Mouse (Mus musculus): ENCODE results near the gene Efna1. TPM values are rescaled to one million over a fixed set of nuclear protein-coding genes. Genes with fewer than 3 reads are reported as not detected.

Gene Efna1
- polyA plus RNA-seq (2015; fragmentation: Nextera tagmentation; extraction: Ambion mirVana), result 12.4 and 15.9 TPM in 2 replicates

DNA sequence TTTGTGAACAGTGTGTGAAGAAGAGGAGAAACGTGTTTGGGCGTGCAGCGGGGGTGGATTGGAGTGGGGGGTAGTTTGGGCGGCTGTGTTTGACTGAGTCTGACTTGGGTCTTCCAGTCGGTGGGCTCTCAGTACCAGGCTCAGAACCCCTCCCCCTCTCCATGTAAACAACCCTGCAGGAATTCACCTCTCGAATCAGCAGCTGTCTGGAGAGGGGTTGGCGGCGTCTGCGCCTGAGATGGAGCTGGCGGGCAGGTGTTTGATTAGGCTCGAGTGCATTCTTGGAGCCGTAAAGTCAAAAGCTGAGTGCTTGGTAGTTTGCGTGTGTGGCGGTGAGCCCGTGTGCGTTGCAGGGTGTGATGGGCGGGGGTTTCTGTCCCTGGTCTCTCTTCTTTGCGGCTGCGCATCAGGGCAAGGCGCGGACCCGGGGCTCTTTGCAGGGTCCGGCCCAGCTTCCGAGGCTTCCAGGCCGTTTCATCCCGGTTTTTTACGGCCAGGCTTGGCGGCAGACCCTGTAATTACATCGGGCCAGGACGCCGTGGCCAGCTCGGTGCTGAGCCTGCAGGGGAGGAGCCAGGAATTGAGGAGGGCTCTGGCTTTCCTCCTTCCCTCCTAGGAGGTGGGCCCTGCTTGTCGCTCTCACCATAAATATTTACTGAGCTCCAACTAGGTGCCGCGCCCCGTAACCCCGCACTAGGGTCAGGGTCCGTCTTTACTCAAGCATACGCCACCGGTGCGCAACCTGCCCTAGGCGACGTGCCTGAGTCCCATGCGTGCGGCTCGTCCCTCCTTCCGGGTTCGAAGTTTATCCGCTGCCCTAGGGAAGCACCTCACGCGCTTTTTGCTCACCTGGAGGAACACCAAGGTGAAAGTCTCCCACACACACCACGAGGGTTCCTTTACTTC lies at the start of gene Efna1:
Efna1 (minus strand) TSS at position 537 of the 906 bp plus-strand sequence.

DNA sequence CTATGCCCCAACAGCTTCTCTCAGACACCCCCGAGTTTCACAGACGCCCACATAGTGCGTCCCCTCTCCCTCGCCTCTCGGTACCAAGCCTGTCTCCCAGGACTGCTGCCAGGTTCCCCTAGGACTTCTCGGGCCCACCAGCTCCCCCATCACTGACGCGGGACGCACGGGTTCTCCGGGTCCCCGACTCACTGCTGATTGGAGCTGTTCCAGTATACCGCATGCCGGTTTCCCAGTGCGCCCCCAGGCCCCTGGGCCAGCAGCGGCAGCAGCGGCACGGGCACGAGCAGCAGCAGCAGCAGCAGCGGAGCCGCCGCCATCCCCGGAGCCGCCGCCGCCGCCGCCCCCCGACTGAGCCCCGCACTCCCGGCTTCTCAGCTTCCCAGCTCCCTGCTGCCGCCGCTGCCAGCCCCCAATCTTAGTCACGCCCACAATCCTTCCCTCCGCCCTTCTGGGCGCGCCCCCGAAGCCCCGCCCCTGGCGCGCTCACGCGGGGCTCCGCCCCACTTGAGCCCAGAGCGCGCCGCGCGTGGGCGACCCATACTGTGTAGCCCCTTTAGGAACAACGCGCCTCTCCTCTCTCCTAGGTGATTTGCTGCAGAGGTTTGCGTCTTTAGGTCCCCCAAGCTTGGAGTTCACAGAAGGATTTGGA lies 41.7 kb upstream of the Efna1 start, which contains the start of gene Efna3:
Efna3 (minus strand) TSS at position 452 of the 652 bp plus-strand sequence.

DNA sequence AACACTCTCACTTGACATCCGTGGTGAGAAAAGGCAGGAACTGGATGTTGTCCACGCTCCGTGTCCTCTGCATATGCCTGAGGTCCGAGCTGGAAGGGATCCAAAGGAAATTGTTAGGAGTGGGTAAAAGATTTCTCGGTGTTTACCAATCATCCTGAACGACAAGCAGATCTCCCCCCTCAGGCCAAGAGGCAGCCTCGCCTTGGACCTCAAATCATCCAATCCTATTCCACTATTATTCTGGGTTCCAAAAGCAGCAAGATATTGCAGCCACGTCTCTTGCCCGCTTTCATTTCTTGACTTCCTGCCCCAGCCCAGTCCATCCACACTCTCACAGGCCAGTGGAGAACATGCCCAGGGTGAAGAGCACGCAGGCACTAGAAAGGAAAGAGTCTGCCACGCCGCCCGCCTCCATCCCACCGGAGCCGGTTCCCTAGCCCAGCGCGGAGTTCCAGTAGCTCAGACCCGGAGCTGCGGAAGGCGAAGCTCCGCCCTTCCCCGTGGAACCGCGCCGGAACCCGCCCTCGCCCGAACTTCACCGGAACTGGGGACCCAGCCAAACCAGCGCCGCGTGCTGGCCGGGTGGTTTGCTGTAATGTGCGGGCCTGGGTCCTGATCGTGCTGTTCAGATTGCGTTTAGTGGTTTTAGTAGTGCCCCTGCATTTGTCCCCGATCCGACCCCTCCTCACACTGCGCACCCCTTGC lies 10.7 kb downstream of the Efna1 start, which contains the start of gene Slc50a1:
Slc50a1 (minus strand) TSS at position 520 of the 705 bp plus-strand sequence.

DNA sequence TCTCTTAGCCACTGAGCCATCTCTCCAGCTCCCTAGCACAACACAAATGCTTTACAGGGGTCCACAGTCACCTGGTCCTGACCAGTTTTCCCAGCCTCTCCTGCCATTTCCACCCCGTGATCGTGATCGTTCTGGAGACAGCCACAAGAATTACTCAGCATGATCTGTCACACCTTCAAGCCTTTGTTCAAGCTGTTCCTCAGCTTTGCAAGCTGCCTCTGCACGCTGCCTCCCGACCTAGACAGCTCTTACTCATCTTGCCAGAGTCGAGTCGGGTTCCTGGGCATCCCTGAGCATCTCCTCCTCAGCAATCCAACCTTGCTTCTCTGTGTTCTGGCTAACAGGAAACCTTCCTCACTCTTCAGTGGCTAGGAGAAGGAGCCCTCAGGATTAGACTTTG lies 21.9 kb downstream of the Efna1 start, which contains the start of gene Dpm3:
Dpm3 (plus strand) TSS at position 283 of the 400 bp plus-strand sequence.

DNA sequence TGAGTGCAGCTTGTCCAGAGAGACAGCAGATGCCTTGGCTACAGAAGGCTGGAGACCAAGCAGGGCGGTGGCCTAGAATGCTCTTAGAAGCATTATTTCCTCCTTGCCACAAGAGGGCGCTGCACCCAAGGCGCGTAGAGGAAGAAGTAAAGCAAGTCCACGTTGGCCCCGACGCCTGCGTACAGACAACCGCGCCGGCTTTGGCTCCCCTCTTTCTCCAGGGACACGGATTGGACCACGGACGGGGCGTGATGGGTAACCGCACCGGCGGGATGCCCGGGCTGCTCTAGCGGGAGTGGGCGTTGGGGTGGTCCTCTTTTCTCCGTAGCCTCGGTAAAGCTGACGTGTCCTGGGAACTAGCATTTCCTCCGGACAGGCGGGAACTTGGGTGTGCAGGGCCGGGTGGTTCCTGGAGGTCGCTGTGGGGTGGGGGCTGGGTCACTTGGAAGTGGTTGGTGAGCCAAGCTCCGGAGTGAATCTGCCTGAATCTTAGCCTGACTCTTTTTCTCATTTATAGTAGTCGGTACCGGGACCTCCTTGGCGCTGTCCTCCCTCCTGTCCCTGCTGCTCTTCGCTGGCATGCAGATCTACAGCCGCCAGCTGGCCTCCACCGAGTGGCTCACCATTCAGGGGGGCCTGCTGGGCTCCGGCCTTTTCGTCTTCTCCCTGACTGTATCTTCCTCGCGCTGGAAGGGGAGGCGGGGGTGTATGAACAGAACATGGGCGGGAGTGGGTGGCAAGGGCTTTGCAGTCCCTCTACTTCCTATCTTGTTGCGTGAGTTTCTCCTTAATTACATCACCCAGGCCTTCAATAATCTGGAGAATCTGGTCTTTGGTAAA lies 34.5 kb downstream of the Efna1 start, which contains the start of gene Trim46:
Trim46 (minus strand) TSS at position 49 of the 840 bp plus-strand sequence.

DNA sequence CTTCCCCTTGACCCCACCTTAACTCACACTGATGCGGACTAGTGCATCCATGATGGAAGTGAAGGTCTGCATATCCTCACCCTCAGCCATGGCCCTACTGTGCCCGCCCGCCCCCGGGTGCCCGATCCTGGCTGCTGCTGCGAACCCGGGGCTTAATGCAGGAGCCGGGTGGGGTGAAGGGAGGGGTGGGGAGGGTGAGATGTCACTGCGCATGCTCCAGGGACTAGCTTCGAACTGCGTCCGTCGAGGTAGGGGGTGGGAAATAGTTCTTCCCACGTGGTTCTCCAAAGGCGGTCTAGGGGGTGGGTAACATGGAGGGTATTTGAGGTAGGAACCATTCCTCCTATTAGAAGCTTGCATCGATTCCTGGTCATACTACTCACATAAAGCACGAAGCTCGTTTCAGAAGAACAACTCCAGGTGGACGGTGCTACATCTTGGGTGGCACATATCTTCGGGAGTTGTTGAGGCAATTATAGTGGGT lies 35.2 kb downstream of the Efna1 start, which contains the start of gene Krtcap2:
Krtcap2 (plus strand) TSS at position 279 of the 484 bp plus-strand sequence.

DNA sequence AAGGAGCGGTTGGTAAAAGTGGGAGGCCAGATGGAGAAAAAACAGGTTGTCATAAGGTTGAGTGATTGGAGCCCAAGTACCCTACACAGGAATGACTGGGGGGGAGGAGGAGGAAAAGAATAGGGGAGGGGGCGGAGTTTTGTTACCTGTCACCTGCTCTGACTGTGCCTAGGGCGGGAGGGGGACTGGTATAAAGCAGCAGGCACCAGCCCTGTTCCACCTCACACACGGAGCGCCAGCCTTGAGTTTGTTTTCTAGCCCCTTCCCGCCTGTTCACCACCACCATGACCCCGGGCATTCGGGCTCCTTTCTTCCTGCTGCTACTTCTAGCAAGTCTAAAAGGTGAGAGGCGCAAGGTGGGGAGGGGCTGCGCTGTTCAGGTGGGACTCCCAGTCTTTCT lies 52.1 kb downstream of the Efna1 start, which contains the start of gene Muc1:
Muc1 (plus strand) TSS at position 222 of the 400 bp plus-strand sequence.

DNA sequence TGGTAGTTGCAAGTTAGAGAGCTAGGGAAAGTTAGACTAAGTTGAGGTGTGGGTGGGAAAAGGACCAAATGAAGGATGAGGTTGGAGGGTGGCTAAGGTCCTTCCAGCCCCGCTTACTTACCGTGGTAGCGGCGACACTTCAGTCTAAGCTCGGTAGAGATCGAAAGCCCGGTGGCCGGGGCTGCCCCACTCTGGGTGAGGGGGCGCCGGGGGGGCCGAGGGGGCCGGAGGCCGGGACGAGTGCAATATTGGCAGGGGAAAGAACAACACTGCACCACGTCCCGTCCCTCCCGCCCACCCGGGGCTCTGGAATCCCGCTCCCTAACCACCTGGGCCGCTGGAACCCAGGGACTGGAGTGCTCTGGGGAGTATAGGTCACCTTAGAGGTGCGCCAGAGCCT lies 54.0 kb downstream of the Efna1 start, which contains the start of gene Mtx1:
Mtx1 (minus strand) TSS at position 189 of the 400 bp plus-strand sequence.

MicroRNAs within 50 kb of the gene (microRNA counts, 519-probe panel; counts per million panel counts)
- 88.3 counts per million for microRNA mmu-miR-92b

Other genes starting within 250 kb of the Efna1 start
- 5.8 and 6.5 TPM in 2 replicates for gene Rusc1, start 187.8 kb downstream of the Efna1 start, polyA plus RNA-seq (2015; fragmentation: Nextera tagmentation; extraction: Ambion mirVana)
- gene Gm43738, start 180.0 kb downstream of the Efna1 start, polyA plus RNA-seq (2015; fragmentation: Nextera tagmentation; extraction: Ambion mirVana), result not detected in 2 replicates
- gene Fdps, start 179.2 kb downstream of the Efna1 start, polyA plus RNA-seq (2015; fragmentation: Nextera tagmentation; extraction: Ambion mirVana), result 52.6 and 62.7 TPM in 2 replicates
- gene Pklr, start 145.0 kb downstream of the Efna1 start, polyA plus RNA-seq (2015; fragmentation: Nextera tagmentation; extraction: Ambion mirVana), result 37.9 and 48.2 TPM in 2 replicates
- 0.87 and 0.97 TPM in 2 replicates for gene Hcn3, start 120.9 kb downstream of the Efna1 start, polyA plus RNA-seq (2015; fragmentation: Nextera tagmentation; extraction: Ambion mirVana)
- 14.5 and 15.9 TPM in 2 replicates for gene Clk2, start 116.3 kb downstream of the Efna1 start, polyA plus RNA-seq (2015; fragmentation: Nextera tagmentation; extraction: Ambion mirVana)
- gene Scamp3, start 103.7 kb downstream of the Efna1 start, polyA plus RNA-seq (2015; fragmentation: Nextera tagmentation; extraction: Ambion mirVana), result 51.1 and 56.9 TPM in 2 replicates
- 3.4 and 7.0 TPM in 2 replicates for gene Fam189b, start 98.0 kb downstream of the Efna1 start, polyA plus RNA-seq (2015; fragmentation: Nextera tagmentation; extraction: Ambion mirVana)
- gene Gba, start 78.2 kb downstream of the Efna1 start, polyA plus RNA-seq (2015; fragmentation: Nextera tagmentation; extraction: Ambion mirVana), result 27.4 and 34.1 TPM in 2 replicates
- 4.1 and 6.7 TPM in 2 replicates for gene Thbs3, start 66.0 kb downstream of the Efna1 start, polyA plus RNA-seq (2015; fragmentation: Nextera tagmentation; extraction: Ambion mirVana)
- gene Mtx1, start 54.1 kb downstream of the Efna1 start, polyA plus RNA-seq (2015; fragmentation: Nextera tagmentation; extraction: Ambion mirVana), result 110 and 117 TPM in 2 replicates
- gene Muc1, start 52.1 kb downstream of the Efna1 start, polyA plus RNA-seq (2015; fragmentation: Nextera tagmentation; extraction: Ambion mirVana), result 0.24 and 0.66 TPM in 2 replicates
- gene Krtcap2, start 35.2 kb downstream of the Efna1 start, polyA plus RNA-seq (2015; fragmentation: Nextera tagmentation; extraction: Ambion mirVana), result 142 and 145 TPM in 2 replicates
- 0.10 and 0.32 TPM in 2 replicates for gene Trim46, start 34.8 kb downstream of the Efna1 start, polyA plus RNA-seq (2015; fragmentation: Nextera tagmentation; extraction: Ambion mirVana)
- gene Dpm3, start 21.8 kb downstream of the Efna1 start, polyA plus RNA-seq (2015; fragmentation: Nextera tagmentation; extraction: Ambion mirVana), result 92.8 and 112 TPM in 2 replicates
- 36.7 and 47.5 TPM in 2 replicates for gene Slc50a1, start 10.6 kb downstream of the Efna1 start, polyA plus RNA-seq (2015; fragmentation: Nextera tagmentation; extraction: Ambion mirVana)
- 0.12 and 0.20 TPM in 2 replicates for gene Efna3, start 41.8 kb upstream of the Efna1 start, polyA plus RNA-seq (2015; fragmentation: Nextera tagmentation; extraction: Ambion mirVana)
- 2.4 and 2.6 TPM in 2 replicates for gene Efna4, start 56.9 kb upstream of the Efna1 start, polyA plus RNA-seq (2015; fragmentation: Nextera tagmentation; extraction: Ambion mirVana)
- gene Adam15, start 68.9 kb upstream of the Efna1 start, polyA plus RNA-seq (2015; fragmentation: Nextera tagmentation; extraction: Ambion mirVana), result 32.1 and 39.1 TPM in 2 replicates
- 0.07 TPM in 1 of 2 replicates, not detected in the other for gene Dcst2, start 80.8 kb upstream of the Efna1 start, polyA plus RNA-seq (2015; fragmentation: Nextera tagmentation; extraction: Ambion mirVana)
- gene Dcst1, start 84.1 kb upstream of the Efna1 start, polyA plus RNA-seq (2015; fragmentation: Nextera tagmentation; extraction: Ambion mirVana), result 0.10 and 0.22 TPM in 2 replicates
- gene Zbtb7b, start 113.6 kb upstream of the Efna1 start, polyA plus RNA-seq (2015; fragmentation: Nextera tagmentation; extraction: Ambion mirVana), result 2.5 and 4.8 TPM in 2 replicates
- gene Lenep, start 121.7 kb upstream of the Efna1 start, polyA plus RNA-seq (2015; fragmentation: Nextera tagmentation; extraction: Ambion mirVana), result not detected in 2 replicates
- 17.2 and 17.7 TPM in 2 replicates for gene Flad1, start 130.7 kb upstream of the Efna1 start, polyA plus RNA-seq (2015; fragmentation: Nextera tagmentation; extraction: Ambion mirVana)
- gene Cks1b, start 137.2 kb upstream of the Efna1 start, polyA plus RNA-seq (2015; fragmentation: Nextera tagmentation; extraction: Ambion mirVana), result 345 and 362 TPM in 2 replicates
- gene Shc1, start 137.3 kb upstream of the Efna1 start, polyA plus RNA-seq (2015; fragmentation: Nextera tagmentation; extraction: Ambion mirVana), result 42.6 and 45.2 TPM in 2 replicates
- 13.2 and 16.6 TPM in 2 replicates for gene Pygo2, start 149.1 kb upstream of the Efna1 start, polyA plus RNA-seq (2015; fragmentation: Nextera tagmentation; extraction: Ambion mirVana)
- 19.8 and 25.3 TPM in 2 replicates for gene Pbxip1, start 155.6 kb upstream of the Efna1 start, polyA plus RNA-seq (2015; fragmentation: Nextera tagmentation; extraction: Ambion mirVana)
- gene Pmvk, start 173.4 kb upstream of the Efna1 start, polyA plus RNA-seq (2015; fragmentation: Nextera tagmentation; extraction: Ambion mirVana), result 25.5 and 26.8 TPM in 2 replicates
- 0.43 and 1.0 TPM in 2 replicates for gene Kcnn3, start 239.0 kb upstream of the Efna1 start, polyA plus RNA-seq (2015; fragmentation: Nextera tagmentation; extraction: Ambion mirVana)